11 mouse cellular contexts compared by ENCODE assay signal in genomic region chr2:61176807-61177206, GRCm38 (mm10).
A peak's percentile ranks its signal among the peaks of the same experiment; 100 is the strongest.
DNase-seq lines count a peak whose midpoint lies in the region; ATAC-seq lines count a peak whose summit lies in the region.
"Had no signal": no experiment of that assay in that cellular context is flagged by ENCODE, and none has a peak within 500 bp of the region (broad histone marks: within the 10 kb centered on the region; RNA-seq: fewer than 3 reads in every experiment).

No protein-coding gene starts in this region.

- H3K9ac ChIP-seq in hindbrain, embryonic 13.5 days = no peak overlapping the region
- no peak overlapping the region for H3K9ac ChIP-seq in intestine, embryonic 15.5 days
- H3K9ac ChIP-seq in forebrain, embryonic 13.5 days = no peak overlapping the region
- H3K9ac ChIP-seq: limb, embryonic 15.5 days had no signal

- H3K4me1 ChIP-seq in hindbrain, embryonic 10.5 days (replicated peaks) = peaks cover 24% of the 10 kb centered on the region
- H3K4me1 ChIP-seq in hindbrain, embryonic 13.5 days (replicated peaks) = peaks cover 7% of the 10 kb centered on the region; the same call in 1 of the 2 replicates
- 0 out of 2 replicates have a peak, but pooled peaks cover 6% of the 10 kb centered on the region for H3K4me1 ChIP-seq in intestine, embryonic 15.5 days (replicated peaks)
- no peaks in the 10 kb centered on the region for H3K4me1 ChIP-seq in forebrain, embryonic 13.5 days
- H3K4me1 ChIP-seq: limb, embryonic 15.5 days had no signal

- peak overlapping the region; percentile 54 for H3K27ac ChIP-seq in hindbrain, embryonic 10.5 days
- H3K27ac ChIP-seq in hindbrain, embryonic 13.5 days = no peak overlapping the region
- H3K27ac ChIP-seq in intestine, embryonic 15.5 days = no peak overlapping the region
- no peak overlapping the region for H3K27ac ChIP-seq in forebrain, embryonic 13.5 days
- H3K27ac ChIP-seq: limb, embryonic 15.5 days had no signal

- no peaks in the 10 kb centered on the region for H3K27me3 ChIP-seq in hindbrain, embryonic 10.5 days (ENCODE audit: insufficient read depth, poor library complexity, severe bottlenecking)
- H3K27me3 ChIP-seq in hindbrain, embryonic 13.5 days = no peaks in the 10 kb centered on the region
- no peaks in the 10 kb centered on the region for H3K27me3 ChIP-seq in intestine, embryonic 15.5 days (replicated peaks)
- no peaks in the 10 kb centered on the region for H3K27me3 ChIP-seq in forebrain, embryonic 13.5 days
- H3K27me3 ChIP-seq: CH12.LX; limb, embryonic 15.5 days had no signal

- H3K36me3 ChIP-seq in hindbrain, embryonic 10.5 days = no peaks in the 10 kb centered on the region
- H3K36me3 ChIP-seq in hindbrain, embryonic 13.5 days = no peaks in the 10 kb centered on the region
- no peaks in the 10 kb centered on the region for H3K36me3 ChIP-seq in intestine, embryonic 15.5 days
- H3K36me3 ChIP-seq in forebrain, embryonic 13.5 days (ENCODE audit: poor library complexity, severe bottlenecking) = no peaks in the 10 kb centered on the region
- H3K36me3 ChIP-seq: limb, embryonic 15.5 days had no signal

- peak; percentile 74 for DNase-seq in hindbrain, embryonic 10.5 days (ENCODE audit: low spot score)
- peak; percentile 9 for DNase-seq in adrenal gland, postnatal 10 days
- DNase-seq in heart, postnatal 36 days = peak; percentile 7
- peak; percentile 17 for DNase-seq in lung, postnatal 14 days
- DNase-seq in cerebellum, adult 18-20 months = no peak

- H3K4me3 ChIP-seq in hindbrain, embryonic 10.5 days = no peak overlapping the region
- H3K4me3 ChIP-seq in hindbrain, embryonic 13.5 days = no peak overlapping the region
- no peak overlapping the region for H3K4me3 ChIP-seq in intestine, embryonic 15.5 days (replicated peaks)
- H3K4me3 ChIP-seq in forebrain, embryonic 13.5 days = no peak overlapping the region
- H3K4me3 ChIP-seq: limb, embryonic 15.5 days; myocyte had no signal

- intact Hi-C loops in heart, postnatal 36 days (cut with DNase I) = no loop called here

- H3K4me2 ChIP-seq in hindbrain, embryonic 13.5 days = no peak overlapping the region
- no peak overlapping the region for H3K4me2 ChIP-seq in intestine, embryonic 15.5 days (replicated peaks)
- no peak overlapping the region for H3K4me2 ChIP-seq in forebrain, embryonic 13.5 days
- H3K4me2 ChIP-seq: limb, embryonic 15.5 days had no signal

- no peak for ATAC-seq in hindbrain, embryonic 13.5 days (ENCODE audit: low FRiP score)
- ATAC-seq in intestine, embryonic 15.5 days = no peak
- no peak for ATAC-seq in forebrain, embryonic 13.5 days

- H3K9me3 ChIP-seq in hindbrain, embryonic 10.5 days = no peaks in the 10 kb centered on the region
- no peaks in the 10 kb centered on the region for H3K9me3 ChIP-seq in hindbrain, embryonic 13.5 days
- H3K9me3 ChIP-seq in intestine, embryonic 15.5 days = no peaks in the 10 kb centered on the region
- H3K9me3 ChIP-seq in forebrain, embryonic 13.5 days (replicated peaks) = no peaks in the 10 kb centered on the region
- H3K9me3 ChIP-seq: limb, embryonic 15.5 days had no signal

- 0% methylated on average over 2 of the region's 2 CpGs for WGBS in hindbrain, embryonic 10.5 days
- 4% methylated on average over 2 of the region's 2 CpGs for WGBS in hindbrain, embryonic 13.5 days
- WGBS in intestine, embryonic 15.5 days = 18% methylated on average over 2 of the region's 2 CpGs
- WGBS in forebrain, embryonic 13.5 days = 8% methylated on average over 2 of the region's 2 CpGs

Comparison
In these comparisons a context has a peak if more than half of its experiments do, and no peak if none do; other contexts are left out.
1. DNase-seq: peak in hindbrain, embryonic 10.5 days (single experiment), adrenal gland, postnatal 10 days (single experiment), heart, postnatal 36 days (2 of 2) and lung, postnatal 14 days (single experiment); none in cerebellum, adult 18-20 months (0 of 2).